9 mouse cellular contexts compared by ENCODE assay signal in the genomic region with DNA sequence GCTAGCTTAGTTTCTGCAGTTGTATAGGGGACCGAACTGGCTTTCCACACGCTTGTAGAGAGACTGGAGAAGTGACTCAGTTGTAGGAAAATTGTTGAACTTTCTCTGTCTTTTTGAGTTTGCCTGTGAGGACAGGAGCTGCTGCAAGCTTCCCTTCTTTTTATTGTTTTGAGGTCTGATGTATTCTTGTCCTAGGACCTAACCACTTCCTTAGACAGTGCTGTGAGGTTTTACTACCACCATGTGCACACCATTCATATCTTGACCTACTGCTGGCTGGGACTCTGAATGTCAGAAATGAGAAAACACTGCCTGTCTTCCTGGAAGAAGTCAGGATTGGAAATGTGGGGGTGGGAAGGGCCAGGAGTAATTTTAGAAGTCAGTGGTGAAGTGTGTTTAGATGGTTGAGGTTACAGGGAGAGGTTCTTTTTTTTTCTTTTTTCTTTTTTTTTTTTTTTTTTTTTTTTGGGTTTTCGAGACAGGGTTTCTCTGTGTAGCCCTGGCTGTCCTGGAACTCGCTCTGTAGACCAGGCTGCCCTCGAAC. TPM values are rescaled to one million over a fixed set of nuclear protein-coding genes. Genes with fewer than 3 reads are reported as not detected.
DNase-seq lines count a peak whose midpoint lies in the region; ATAC-seq and TF ChIP-seq lines count a peak whose summit lies in the region.
"Had no signal": no experiment of that assay in that cellular context is flagged by ENCODE, and none has a peak within 500 bp of the region (broad histone marks: within the 10 kb centered on the region; RNA-seq: fewer than 3 reads in every experiment).

No protein-coding gene starts in this region.

- no peaks in the 10 kb centered on the region for H3K27me3 ChIP-seq in embryonic facial prominence, embryonic 13.5 days
- H3K27me3 ChIP-seq in hindbrain, embryonic 14.5 days (ENCODE audit: control insufficient read depth, insufficient read depth, low read length), result no peaks in the 10 kb centered on the region
- no peaks in the 10 kb centered on the region for H3K27me3 ChIP-seq in midbrain, postnatal 0 days (ENCODE audit: insufficient read depth, low read length)

- DNase-seq in layer of hippocampus, adult 2 months (ENCODE audit: low spot score in 2 of 2), result no peak
- no peak for DNase-seq in layer of hippocampus, postnatal 10 days (ENCODE audit: low spot score in 2 of 2)
- DNase-seq in hindbrain, embryonic 14.5 days (ENCODE audit: low spot score), result no peak
- no peak for DNase-seq in midbrain, postnatal 0 days (ENCODE audit: low spot score)
- no peak for DNase-seq in ovary, postnatal 10 days (ENCODE audit: low spot score)
- DNase-seq: cerebellum, adult 8-10 months; kidney, adult 18-20 months had no signal

- peak overlapping the region; percentile 95; the same call in 1 of the 2 replicates for H3K27ac ChIP-seq in layer of hippocampus, adult 2 months
- H3K27ac ChIP-seq in embryonic facial prominence, embryonic 13.5 days, result 0 out of 2 replicates have a peak overlapping the region, but pooled peaks have one; percentile 22
- no peak overlapping the region for H3K27ac ChIP-seq in hindbrain, embryonic 14.5 days
- no peak overlapping the region for H3K27ac ChIP-seq in midbrain, postnatal 0 days (ENCODE audit: low read depth, low read length)

- H3K9ac ChIP-seq in embryonic facial prominence, embryonic 13.5 days, result peak overlapping the region; percentile 96
- H3K9ac ChIP-seq in hindbrain, embryonic 14.5 days, result peak overlapping the region; percentile 92; the same call in 1 of the 2 replicates
- peak overlapping the region; percentile 83; the same call in 1 of the 2 replicates for H3K9ac ChIP-seq in midbrain, postnatal 0 days (replicated peaks; ENCODE audit: low read length, poor library complexity, severe bottlenecking)

- WGBS in embryonic facial prominence, embryonic 13.5 days, result 80% methylated on average over 4 of the region's 5 CpGs
- whole genome bisulfite sequencing in hindbrain, embryonic 14.5 days, result 90% methylated on average over 3 of the region's 5 CpGs
- 85% methylated on average over 4 of the region's 5 CpGs for WGBS in midbrain, postnatal 0 days

- ATAC-seq in embryonic facial prominence, embryonic 13.5 days (ENCODE audit: insufficient number of reproducible peaks, insufficient read depth, low FRiP score, low TSS enrichment, low read depth), result no peak
- no peak for ATAC-seq in hindbrain, embryonic 14.5 days (ENCODE audit: low FRiP score)
- no peak for ATAC-seq in midbrain, postnatal 0 days (ENCODE audit: low FRiP score)
- ATAC-seq in frontal cortex, adult (ENCODE audit: low TSS enrichment), result no peak

- no peaks in the 10 kb centered on the region for H3K9me3 ChIP-seq in embryonic facial prominence, embryonic 13.5 days
- no peaks in the 10 kb centered on the region for H3K9me3 ChIP-seq in hindbrain, embryonic 14.5 days (ENCODE audit: control insufficient read depth, low read length)
- no peaks in the 10 kb centered on the region for H3K9me3 ChIP-seq in midbrain, postnatal 0 days (ENCODE audit: low read length)

- peaks cover 21% of the 10 kb centered on the region for H3K4me1 ChIP-seq in embryonic facial prominence, embryonic 13.5 days
- H3K4me1 ChIP-seq in hindbrain, embryonic 14.5 days (replicated peaks; ENCODE audit: control insufficient read depth, insufficient read depth, low read length), result peaks cover 25% of the 10 kb centered on the region
- peaks cover 16% of the 10 kb centered on the region for H3K4me1 ChIP-seq in midbrain, postnatal 0 days (ENCODE audit: insufficient read depth, low read length)

- TF ChIP-seq CTCF in layer of hippocampus, adult 2 months (conservative IDR thresholded peaks at IDR 0.05), result no peak
- no peak for TF ChIP-seq CTCF in midbrain, postnatal 0 days (IDR thresholded peaks at IDR 0.05)

- H3K4me2 ChIP-seq in embryonic facial prominence, embryonic 13.5 days, result peak overlapping the region; percentile 93
- H3K4me2 ChIP-seq in hindbrain, embryonic 14.5 days (replicated peaks), result peak overlapping the region; percentile 95; the same call in 1 of the 2 replicates
- H3K4me2 ChIP-seq in midbrain, postnatal 0 days (ENCODE audit: low read depth, low read length, poor library complexity, severe bottlenecking), result peak overlapping the region; percentile 90; the same call in 1 of the 2 replicates

- H3K36me3 ChIP-seq in embryonic facial prominence, embryonic 13.5 days, result peaks cover 24% of the 10 kb centered on the region
- H3K36me3 ChIP-seq in hindbrain, embryonic 14.5 days (replicated peaks; ENCODE audit: control insufficient read depth, insufficient read depth), result peaks cover 23% of the 10 kb centered on the region; the same call in 1 of the 2 replicates
- no peaks in the 10 kb centered on the region; the same call in none of the 2 replicates for H3K36me3 ChIP-seq in midbrain, postnatal 0 days (ENCODE audit: insufficient read depth, low read length)

- peak overlapping the region; percentile 94 for H3K4me3 ChIP-seq in layer of hippocampus, adult 2 months
- peak overlapping the region; percentile 85; the same call in 1 of the 2 replicates for H3K4me3 ChIP-seq in embryonic facial prominence, embryonic 13.5 days
- no peak overlapping the region for H3K4me3 ChIP-seq in hindbrain, embryonic 14.5 days (replicated peaks; ENCODE audit: low read length)
- no peak overlapping the region for H3K4me3 ChIP-seq in midbrain, postnatal 0 days (ENCODE audit: low read depth, low read length)

RNA-seq across cellular contexts. Expression of a gene that starts 8.1 kb away (rescaled TPM):
- 100 to 1,000 TPM; 206 to 215 TPM for total RNA-seq in layer of hippocampus, adult 2 months (2021)
- total RNA-seq in layer of hippocampus, postnatal 10 days (2021), result 100 to 1,000 TPM; 209 to 213 TPM
- 32.8 and 34.7 TPM in 2 replicates for polyA plus RNA-seq in embryonic facial prominence, embryonic 13.5 days (2015; fragmentation: Nextera tagmentation; extraction: Ambion mirVana)
- 23.2 and 23.4 TPM in 2 replicates for polyA plus RNA-seq in hindbrain, embryonic 14.5 days (2014; fragmentation: Nextera tagmentation; extraction: Ambion mirVana)
- 152 and 156 TPM in 2 replicates for total RNA-seq in midbrain, postnatal 0 days (2014; rRNA removed)
- polyA plus RNA-seq in midbrain, postnatal 0 days (2015; fragmentation: Nextera tagmentation; extraction: Ambion mirVana), result 28.1 and 31.7 TPM in 2 replicates

RNA-seq across cellular contexts. Expression of a gene that starts 46.4 kb away (rescaled TPM):
- total RNA-seq in layer of hippocampus, adult 2 months (2021), result not detected
- total RNA-seq in layer of hippocampus, postnatal 10 days (2021), result under 1 TPM in 1 of 2 experiments, not detected in 1; 0.76 TPM
- polyA plus RNA-seq in embryonic facial prominence, embryonic 13.5 days (2015; fragmentation: Nextera tagmentation; extraction: Ambion mirVana), result 1.2 TPM in 1 of 2 replicates, not detected in the other
- polyA plus RNA-seq in hindbrain, embryonic 14.5 days (2014; fragmentation: Nextera tagmentation; extraction: Ambion mirVana), result 0.47 and 0.59 TPM in 2 replicates
- not detected in 2 replicates for total RNA-seq in midbrain, postnatal 0 days (2014; rRNA removed)
- 0.35 TPM in 1 of 2 replicates, not detected in the other for polyA plus RNA-seq in midbrain, postnatal 0 days (2015; fragmentation: Nextera tagmentation; extraction: Ambion mirVana)

RNA-seq across cellular contexts. Expression of a gene that starts 46.5 kb away (rescaled TPM):
- total RNA-seq in layer of hippocampus, adult 2 months (2021), result 10 to 100 TPM in 1 of 2 experiments, 1 to 10 TPM in 1; 9.1 to 10.8 TPM
- 10 to 100 TPM in 1 of 2 experiments, 1 to 10 TPM in 1; 9.8 to 12.2 TPM for total RNA-seq in layer of hippocampus, postnatal 10 days (2021)
- polyA plus RNA-seq in embryonic facial prominence, embryonic 13.5 days (2015; fragmentation: Nextera tagmentation; extraction: Ambion mirVana), result 1.5 and 1.8 TPM in 2 replicates
- 2.0 and 2.4 TPM in 2 replicates for polyA plus RNA-seq in hindbrain, embryonic 14.5 days (2014; fragmentation: Nextera tagmentation; extraction: Ambion mirVana)
- total RNA-seq in midbrain, postnatal 0 days (2014; rRNA removed), result 7.7 and 10.4 TPM in 2 replicates
- polyA plus RNA-seq in midbrain, postnatal 0 days (2015; fragmentation: Nextera tagmentation; extraction: Ambion mirVana), result 1.2 and 1.5 TPM in 2 replicates

RNA-seq across cellular contexts. Expression of a gene that starts 56.1 kb away (rescaled TPM):
- 10 to 100 TPM; 10.7 to 13.7 TPM for total RNA-seq in layer of hippocampus, adult 2 months (2021)
- 10 to 100 TPM; 14.3 to 15.7 TPM for total RNA-seq in layer of hippocampus, postnatal 10 days (2021)
- polyA plus RNA-seq in embryonic facial prominence, embryonic 13.5 days (2015; fragmentation: Nextera tagmentation; extraction: Ambion mirVana), result 24.0 and 24.7 TPM in 2 replicates
- polyA plus RNA-seq in hindbrain, embryonic 14.5 days (2014; fragmentation: Nextera tagmentation; extraction: Ambion mirVana), result 17.3 and 18.5 TPM in 2 replicates
- 16.1 and 21.6 TPM in 2 replicates for total RNA-seq in midbrain, postnatal 0 days (2014; rRNA removed)
- polyA plus RNA-seq in midbrain, postnatal 0 days (2015; fragmentation: Nextera tagmentation; extraction: Ambion mirVana), result 17.8 and 21.1 TPM in 2 replicates

Comparison
In these comparisons a context has a peak if more than half of its experiments do, and no peak if none do; other contexts are left out.
1. H3K27ac ChIP-seq: peak in layer of hippocampus, adult 2 months (single experiment) and embryonic facial prominence, embryonic 13.5 days (single experiment); none in hindbrain, embryonic 14.5 days (single experiment) and midbrain, postnatal 0 days (single experiment).
2. H3K4me3 ChIP-seq: peak in layer of hippocampus, adult 2 months (single experiment) and embryonic facial prominence, embryonic 13.5 days (single experiment); none in hindbrain, embryonic 14.5 days (single experiment) and midbrain, postnatal 0 days (single experiment).
3. Peak in every context shown above with its lines, with median percentiles within 50 percentile points of each other: H3K4me2 ChIP-seq and H3K9ac ChIP-seq.